Mouse (Mus musculus): ENCODE measurements around the gene Gm7029. TPM values are rescaled to one million over a fixed set of nuclear protein-coding genes. Genes with fewer than 3 reads are reported as not detected.

Gene Gm7029
- total and polyA plus RNA-seq, 2 experiments from 2014 or later = not detected

- Histone ChIP-seq H3K36me3 (replicated peaks; ENCODE audit: control insufficient read depth, insufficient read depth, low read length) (peaks cover 45% of the 10 kb centered on the region), H3K9me3 (replicated peaks; ENCODE audit: control insufficient read depth, low read length) (no peaks in the 10 kb centered on the region), H3K4me2 (ENCODE audit: low read depth, low read length) (no peak overlapping the region), H3K27me3 (ENCODE audit: control insufficient read depth, insufficient read depth, low read length) (no peaks in the 10 kb centered on the region), H3K27ac (ENCODE audit: low read depth) (no peak overlapping the region), H3K4me3 (ENCODE audit: low read depth, low read length) (no peak overlapping the region), H3K4me1 (ENCODE audit: control insufficient read depth, insufficient read depth) (peaks cover 8% of the 10 kb centered on the region), H3K9ac (replicated peaks; ENCODE audit: low read depth, low read length) (no peak overlapping the region)
- no peak for ATAC-seq (ENCODE audit: insufficient read depth, low read depth)
- WGBS = 92% methylated on average over 31 of the region's 31 CpGs
- no peak for DNase-seq (ENCODE audit: low spot score)
- TF ChIP-seq EP300 (IDR thresholded peaks at IDR 0.05; ENCODE audit: low read depth) = no peak
- no peak for TF ChIP-seq CTCF (IDR thresholded peaks at IDR 0.05; ENCODE audit: low read depth)
These were observed 37.6 kb downstream of the Gm7029 start for GRCm38 (mm10) chr17:33911052-33911812.

DNA sequence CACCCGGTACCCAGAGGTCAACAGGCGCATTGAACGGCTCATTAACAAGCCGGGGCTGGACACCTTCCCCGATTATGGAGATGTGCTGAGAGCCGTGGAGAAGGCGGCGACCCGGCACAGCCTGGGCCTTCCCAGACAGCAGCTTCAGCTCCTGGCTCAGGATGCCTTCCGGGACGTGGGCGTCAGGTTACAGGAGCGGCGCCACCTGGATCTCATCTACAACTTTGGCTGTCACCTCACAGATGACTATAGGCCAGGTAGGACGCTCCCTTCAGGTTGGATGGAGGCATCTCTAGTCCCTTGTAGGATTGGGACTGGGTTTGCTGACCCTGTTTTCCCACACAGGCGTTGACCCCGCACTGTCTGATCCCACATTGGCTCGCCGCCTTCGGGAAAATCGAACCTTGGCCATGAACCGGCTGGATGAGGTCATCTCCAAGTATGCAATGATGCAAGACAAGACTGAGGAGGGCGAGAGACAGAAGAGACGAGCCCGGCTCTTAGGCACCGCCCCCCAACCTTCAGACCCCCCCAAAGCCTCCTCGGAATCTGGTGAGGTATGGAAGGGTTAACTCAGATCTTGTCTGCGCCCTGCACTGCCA is 38.3 kb downstream of the Gm7029 start:
- ATAC-seq (ENCODE audit: insufficient read depth, low read depth) (no peak), DNase-seq (ENCODE audit: low spot score) (no peak)
- H3K36me3 ChIP-seq (replicated peaks; ENCODE audit: control insufficient read depth, insufficient read depth, low read length) = peaks cover 45% of the 10 kb centered on the region
- no peak overlapping the region for H3K4me2 ChIP-seq (ENCODE audit: low read depth, low read length)
- no peaks in the 10 kb centered on the region for H3K27me3 ChIP-seq (ENCODE audit: control insufficient read depth, insufficient read depth, low read length)
- H3K9ac ChIP-seq (replicated peaks; ENCODE audit: low read depth, low read length) = no peak overlapping the region
- H3K27ac ChIP-seq (ENCODE audit: low read depth) = no peak overlapping the region
- no peak for TF ChIP-seq EP300 (IDR thresholded peaks at IDR 0.05; ENCODE audit: low read depth)
- TF ChIP-seq CTCF (IDR thresholded peaks at IDR 0.05; ENCODE audit: low read depth) = no peak
- peaks cover 12% of the 10 kb centered on the region for H3K4me1 ChIP-seq (ENCODE audit: control insufficient read depth, insufficient read depth)
- no peak overlapping the region for H3K4me3 ChIP-seq (ENCODE audit: low read depth, low read length)
- H3K9me3 ChIP-seq (replicated peaks; ENCODE audit: control insufficient read depth, low read length) = no peaks in the 10 kb centered on the region
- WGBS = 88% methylated on average over 28 of the region's 28 CpGs

DNA sequence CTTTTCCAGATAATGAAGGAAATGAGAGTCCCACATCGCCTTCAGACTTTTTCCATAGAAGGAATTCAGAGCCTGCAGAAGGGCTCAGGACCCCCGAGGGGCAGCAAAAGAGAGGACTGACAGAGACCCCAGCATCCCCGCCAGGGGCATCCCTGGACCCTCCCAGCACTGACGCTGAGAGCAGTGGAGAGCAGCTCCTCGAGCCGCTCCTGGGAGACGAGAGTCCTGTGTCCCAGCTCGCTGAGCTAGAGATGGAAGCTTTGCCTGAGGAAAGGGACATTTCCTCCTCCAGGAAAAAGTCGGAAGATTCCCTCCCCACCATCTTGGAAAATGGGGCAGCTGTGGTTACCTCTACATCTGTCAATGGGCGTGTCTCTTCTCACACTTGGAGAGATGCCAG is 39.6 kb downstream of the Gm7029 start:
- H3K4me1 ChIP-seq (ENCODE audit: control insufficient read depth, insufficient read depth) = peaks cover 9% of the 10 kb centered on the region
- no peak overlapping the region for H3K27ac ChIP-seq (ENCODE audit: low read depth)
- TF ChIP-seq CTCF (IDR thresholded peaks at IDR 0.05; ENCODE audit: low read depth) (no peak), EP300 (IDR thresholded peaks at IDR 0.05; ENCODE audit: low read depth) (no peak)
- DNase-seq (ENCODE audit: low spot score) (no peak), ATAC-seq (ENCODE audit: insufficient read depth, low read depth) (no peak)
- no peaks in the 10 kb centered on the region for H3K27me3 ChIP-seq (ENCODE audit: control insufficient read depth, insufficient read depth, low read length)
- H3K9me3 ChIP-seq (replicated peaks; ENCODE audit: control insufficient read depth, low read length) = no peaks in the 10 kb centered on the region
- H3K4me2 ChIP-seq (ENCODE audit: low read depth, low read length) = no peak overlapping the region
- WGBS = 86% methylated on average over 10 of the region's 10 CpGs
- H3K36me3 ChIP-seq (replicated peaks; ENCODE audit: control insufficient read depth, insufficient read depth, low read length) = peaks cover 45% of the 10 kb centered on the region
- H3K4me3 ChIP-seq (ENCODE audit: low read depth, low read length) = no peak overlapping the region
- no peak overlapping the region for H3K9ac ChIP-seq (replicated peaks; ENCODE audit: low read depth, low read length)

DNA sequence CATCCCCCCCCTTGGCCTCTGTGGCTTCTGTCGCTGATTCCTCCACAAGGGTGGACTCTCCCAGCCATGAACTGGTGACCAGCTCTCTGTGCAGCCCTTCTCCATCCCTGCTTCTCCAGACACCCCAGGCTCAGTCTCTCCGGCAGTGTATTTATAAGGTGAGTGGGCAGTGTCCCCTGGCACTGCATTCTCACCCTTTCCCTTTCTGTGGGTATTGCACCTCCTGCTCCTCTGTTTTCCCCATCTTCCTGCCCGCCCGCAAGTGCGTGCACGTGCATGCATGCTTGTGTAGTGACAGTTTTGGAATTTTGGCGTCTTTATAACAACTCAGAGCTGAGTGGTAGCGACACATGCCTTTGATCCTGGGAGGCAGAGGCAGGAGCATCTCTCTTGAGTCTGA is 40.3 kb downstream of the Gm7029 start:
- 95% methylated on average over 8 of the region's 8 CpGs for WGBS
- Histone ChIP-seq H3K36me3 (replicated peaks; ENCODE audit: control insufficient read depth, insufficient read depth, low read length) (peaks cover 45% of the 10 kb centered on the region), H3K9ac (replicated peaks; ENCODE audit: low read depth, low read length) (no peak overlapping the region), H3K4me2 (ENCODE audit: low read depth, low read length) (no peak overlapping the region), H3K4me1 (ENCODE audit: control insufficient read depth, insufficient read depth) (peaks cover 8% of the 10 kb centered on the region), H3K27ac (ENCODE audit: low read depth) (no peak overlapping the region), H3K27me3 (ENCODE audit: control insufficient read depth, insufficient read depth, low read length) (no peaks in the 10 kb centered on the region), H3K9me3 (replicated peaks; ENCODE audit: control insufficient read depth, low read length) (no peaks in the 10 kb centered on the region), H3K4me3 (ENCODE audit: low read depth, low read length) (no peak overlapping the region)
- ATAC-seq (ENCODE audit: insufficient read depth, low read depth) (no peak), DNase-seq (ENCODE audit: low spot score) (no peak)
- no peak for TF ChIP-seq EP300 (IDR thresholded peaks at IDR 0.05; ENCODE audit: low read depth)
- TF ChIP-seq CTCF (IDR thresholded peaks at IDR 0.05; ENCODE audit: low read depth) = no peak

DNA sequence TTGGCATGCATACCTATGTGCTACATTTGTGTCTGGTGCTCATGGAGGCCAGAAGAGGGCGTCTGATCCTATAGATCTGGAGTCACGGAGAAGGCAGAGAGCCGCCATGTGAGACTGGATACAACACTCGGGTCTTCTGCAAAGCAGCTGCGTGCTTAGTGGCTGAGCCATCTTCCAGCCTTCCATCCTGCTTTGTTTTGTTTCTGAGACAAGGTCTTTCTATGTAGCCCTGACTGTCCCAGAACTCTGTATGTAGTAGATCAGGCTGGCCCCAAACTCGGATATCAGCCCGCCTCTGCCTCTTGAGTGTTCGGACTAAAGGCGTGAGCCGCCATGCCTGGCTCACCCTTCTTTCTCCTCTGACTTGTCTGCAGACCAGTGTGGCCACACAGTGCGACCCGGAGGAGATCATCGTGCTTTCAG is 41.3 kb downstream of the Gm7029 start:
- Histone ChIP-seq H3K9me3 (replicated peaks; ENCODE audit: control insufficient read depth, low read length) (no peaks in the 10 kb centered on the region), H3K36me3 (replicated peaks; ENCODE audit: control insufficient read depth, insufficient read depth, low read length) (peaks cover 45% of the 10 kb centered on the region), H3K27ac (ENCODE audit: low read depth) (peak overlapping the region; percentile 72; the same call in 1 of the 2 replicates), H3K4me2 (ENCODE audit: low read depth, low read length) (no peak overlapping the region), H3K4me3 (ENCODE audit: low read depth, low read length) (no peak overlapping the region), H3K9ac (replicated peaks; ENCODE audit: low read depth, low read length) (no peak overlapping the region), H3K4me1 (ENCODE audit: control insufficient read depth, insufficient read depth) (peaks cover 8% of the 10 kb centered on the region), H3K27me3 (ENCODE audit: control insufficient read depth, insufficient read depth, low read length) (no peaks in the 10 kb centered on the region)
- TF ChIP-seq EP300 (IDR thresholded peaks at IDR 0.05; ENCODE audit: low read depth) (no peak), CTCF (IDR thresholded peaks at IDR 0.05; ENCODE audit: low read depth) (0 out of 2 replicates have a peak, but pooled peaks have one; percentile 10)
- 65% methylated on average over 13 of the region's 13 CpGs for WGBS
- DNase-seq (ENCODE audit: low spot score) (no peak), ATAC-seq (ENCODE audit: insufficient read depth, low read depth) (no peak)

All from heart, postnatal 0 days (tissue).